Mouse (Mus musculus): ENCODE results near the gene Cinp. TPM values are rescaled to one million over a fixed set of nuclear protein-coding genes. Genes with fewer than 3 reads are reported as not detected.

Cinp gene
- polyA plus RNA-seq, 2 experiments, result 42.9 to 68.2 TPM

DNA sequence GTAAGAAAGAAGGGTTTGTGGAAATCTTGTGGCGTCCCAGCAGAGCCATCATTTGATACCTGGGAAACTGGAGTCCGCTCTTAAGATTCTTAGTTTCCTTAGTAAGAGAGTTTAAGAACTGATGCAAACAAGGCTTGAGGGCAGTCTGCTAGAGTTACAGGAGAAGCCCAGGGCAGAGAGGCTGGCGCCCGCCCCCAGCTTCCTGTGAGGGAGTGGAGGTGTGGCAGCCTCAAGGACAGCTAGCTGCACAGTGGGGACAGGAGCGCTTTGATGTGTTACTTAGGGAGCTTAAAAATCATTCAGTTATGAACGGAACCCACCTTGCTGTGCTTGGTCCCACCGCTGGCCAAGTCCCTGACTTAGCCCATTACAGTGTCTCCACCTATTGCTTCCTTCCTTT, 31.7 kb downstream of the Cinp start:
- WGBS (ENCODE audit: insufficient replicate concordance), result 44% methylated on average over 7 of the region's 7 CpGs

DNA sequence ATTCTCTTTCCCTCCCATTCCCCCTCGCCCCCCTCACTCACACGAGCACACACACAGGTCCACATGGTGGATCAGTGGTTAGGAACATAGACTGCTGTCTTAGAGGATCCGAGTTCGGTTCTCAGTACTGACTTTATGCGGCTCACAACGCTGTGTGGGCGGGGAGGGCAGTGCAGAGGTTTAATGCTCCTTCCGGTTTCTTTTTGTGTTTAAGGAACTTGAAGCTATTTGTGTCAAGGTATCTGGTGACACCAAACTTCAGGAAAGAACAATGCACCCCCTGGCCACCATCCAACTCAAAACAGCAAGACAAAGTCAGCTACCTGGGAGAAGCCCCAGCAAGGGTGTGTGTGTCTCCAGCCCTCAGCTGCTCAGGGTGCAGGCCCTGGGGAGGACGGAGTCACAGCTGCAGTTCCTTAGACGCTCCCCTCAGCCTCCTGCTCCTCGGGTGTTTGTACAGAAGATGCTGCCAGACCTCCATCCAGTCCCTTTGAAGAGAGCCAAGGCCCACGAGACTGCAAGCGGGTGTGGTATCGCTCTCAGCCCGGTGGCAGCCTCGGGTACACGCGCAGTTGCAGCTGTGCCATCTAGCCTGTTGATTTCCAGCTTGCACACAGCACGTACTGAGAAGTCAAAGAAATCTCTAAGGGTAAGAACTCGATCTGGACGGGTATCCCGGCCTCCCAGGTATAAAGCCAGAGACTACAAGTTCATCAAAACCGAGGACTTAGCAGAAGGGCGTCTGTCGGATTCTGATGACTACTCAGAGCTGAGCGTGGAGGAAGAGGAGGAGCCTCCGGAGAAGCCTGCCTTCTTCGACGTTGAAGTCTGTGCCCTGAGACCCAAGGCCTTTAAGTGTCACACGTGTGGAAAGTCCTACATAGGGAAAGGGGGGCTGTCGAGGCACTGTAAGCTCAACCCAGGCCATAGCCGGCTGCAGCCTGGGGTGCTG, 33.9 kb downstream of the Cinp start:
- no peaks in the 10 kb centered on the region for H3K27me3 ChIP-seq (ENCODE audit: control insufficient read depth, insufficient read depth, low read length)
- H3K4me2 ChIP-seq (ENCODE audit: low read depth), result no peak overlapping the region
- ATAC-seq (ENCODE audit: insufficient read depth) (no peak), DNase-seq (ENCODE audit: low read depth in 3 of 3, low spot score in 3 of 3) (no peak)
- no peak overlapping the region for H3K4me3 ChIP-seq (ENCODE audit: insufficient read depth in 1 of 2, low read depth in 2 of 2, low read length in 2 of 2)
- no peak overlapping the region for H3K27ac ChIP-seq
- TF ChIP-seq CTCF (IDR thresholded peaks at IDR 0.05; ENCODE audit: low read depth), result no peak
- H3K36me3 ChIP-seq (replicated peaks; ENCODE audit: control insufficient read depth, insufficient read depth, low read depth), result no peaks in the 10 kb centered on the region
- no peak overlapping the region for H3K9ac ChIP-seq (replicated peaks)
- no peaks in the 10 kb centered on the region for H3K9me3 ChIP-seq (ENCODE audit: control insufficient read depth, low read length)
- WGBS (ENCODE audit: insufficient replicate concordance), result 71% methylated on average over 32 of the region's 32 CpGs
- peaks cover 14 to 20% of the 10 kb centered on the region in 2 experiments for H3K4me1 ChIP-seq (replicated peaks; ENCODE audit: control insufficient read depth in 2 of 2, insufficient read depth in 2 of 2, low read length in 1 of 2)

More for the DNA sequence above, 31.7 kb downstream of the Cinp start:
- no peak overlapping the region for H3K27ac ChIP-seq
- DNase-seq (ENCODE audit: low read depth in 3 of 3, low spot score in 3 of 3) (no peak), ATAC-seq (ENCODE audit: insufficient read depth) (no peak)
- H3K4me3 ChIP-seq (ENCODE audit: insufficient read depth in 1 of 2, low read depth in 2 of 2, low read length in 2 of 2), result no peak overlapping the region
- H3K27me3 ChIP-seq (ENCODE audit: control insufficient read depth, insufficient read depth, low read length), result no peaks in the 10 kb centered on the region
- no peaks in the 10 kb centered on the region for H3K9me3 ChIP-seq (ENCODE audit: control insufficient read depth, low read length)
- no peak for TF ChIP-seq EP300 (IDR thresholded peaks at IDR 0.05; ENCODE audit: low read depth)
- no peak for TF ChIP-seq CTCF (IDR thresholded peaks at IDR 0.05; ENCODE audit: low read depth)
- H3K36me3 ChIP-seq (replicated peaks; ENCODE audit: control insufficient read depth, insufficient read depth, low read depth), result no peaks in the 10 kb centered on the region
- H3K9ac ChIP-seq (replicated peaks), result no peak overlapping the region
- no peak overlapping the region for H3K4me2 ChIP-seq (ENCODE audit: low read depth)
- H3K4me1 ChIP-seq (replicated peaks; ENCODE audit: control insufficient read depth in 2 of 2, insufficient read depth in 2 of 2, low read length in 1 of 2), result peaks cover 0 to 7% of the 10 kb centered on the region in 2 experiments; a peak in 3 of 4 replicates

DNA sequence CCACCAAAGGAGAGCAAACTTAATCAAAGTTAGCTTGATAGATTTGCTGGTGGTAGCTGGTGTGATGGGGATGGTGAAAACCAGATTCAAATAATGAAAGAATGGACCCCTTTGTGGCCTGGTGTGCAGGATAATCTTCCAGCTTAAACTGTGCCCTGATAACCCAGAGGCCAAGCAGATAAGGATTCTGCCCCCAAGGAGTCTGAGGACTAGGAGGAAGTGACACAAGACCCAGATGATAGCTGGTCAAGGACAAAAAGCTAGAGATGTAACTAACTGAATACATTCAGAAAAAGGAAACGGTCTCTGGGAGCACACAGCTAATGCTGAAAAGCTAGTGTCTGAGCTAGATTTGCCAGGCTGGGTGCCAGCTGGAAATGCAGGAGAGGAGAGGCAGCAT, 37.0 kb downstream of the Cinp start:
- WGBS (ENCODE audit: insufficient replicate concordance), result 22% methylated on average over 1 of the region's 1 CpGs

DNA sequence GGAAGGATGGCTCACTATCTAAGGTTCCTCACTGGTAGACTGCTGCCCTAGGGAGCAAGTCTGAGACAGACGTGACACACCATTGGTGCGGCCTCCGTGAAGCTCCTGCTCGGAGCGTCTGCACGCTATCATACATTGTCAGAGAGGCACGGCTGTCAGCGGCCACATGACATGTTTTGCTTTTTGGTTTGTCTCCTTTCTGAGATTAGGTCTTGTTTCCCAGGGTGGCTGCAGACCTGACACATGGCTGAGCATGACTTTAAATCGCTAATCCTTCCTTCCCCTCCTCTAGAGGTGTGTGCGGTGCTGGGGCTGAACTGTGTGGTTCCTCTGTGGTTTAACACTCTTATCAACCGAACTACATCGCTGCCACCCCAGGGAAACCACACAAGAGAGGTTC, 37.5 kb downstream of the Cinp start:
- peaks cover 14 to 25% of the 10 kb centered on the region in 2 experiments for H3K4me1 ChIP-seq (replicated peaks; ENCODE audit: control insufficient read depth in 2 of 2, insufficient read depth in 2 of 2, low read length in 1 of 2)
- H3K9ac ChIP-seq (replicated peaks), result peak overlapping the region; percentile 83
- ATAC-seq (ENCODE audit: insufficient read depth), result peak; percentile 65
- no peaks in the 10 kb centered on the region for H3K27me3 ChIP-seq (ENCODE audit: control insufficient read depth, insufficient read depth, low read length)
- TF ChIP-seq CTCF (IDR thresholded peaks at IDR 0.05; ENCODE audit: low read depth) (no peak), EP300 (IDR thresholded peaks at IDR 0.05; ENCODE audit: low read depth) (no peak)
- H3K36me3 ChIP-seq (replicated peaks; ENCODE audit: control insufficient read depth, insufficient read depth, low read depth), result no peaks in the 10 kb centered on the region
- peak overlapping the region; percentile 81 to 89 for H3K4me3 ChIP-seq (ENCODE audit: insufficient read depth in 1 of 2, low read depth in 2 of 2, low read length in 2 of 2)
- peak overlapping the region; percentile 65 for H3K4me2 ChIP-seq (ENCODE audit: low read depth)
- no peaks in the 10 kb centered on the region for H3K9me3 ChIP-seq (ENCODE audit: control insufficient read depth, low read length)
- H3K27ac ChIP-seq, result peak overlapping the region; percentile 3
- DNase-seq (ENCODE audit: low read depth in 3 of 3, low spot score in 3 of 3), result peak in 1 of 3 experiments; percentile 38
- WGBS (ENCODE audit: insufficient replicate concordance), result 5% methylated on average over 12 of the region's 12 CpGs

More for the DNA sequence above, 37.0 kb downstream of the Cinp start:
- no peak overlapping the region for H3K9ac ChIP-seq (replicated peaks)
- TF ChIP-seq EP300 (IDR thresholded peaks at IDR 0.05; ENCODE audit: low read depth) (no peak), CTCF (IDR thresholded peaks at IDR 0.05; ENCODE audit: low read depth) (no peak)
- H3K9me3 ChIP-seq (ENCODE audit: control insufficient read depth, low read length), result no peaks in the 10 kb centered on the region
- ATAC-seq (ENCODE audit: insufficient read depth), result no peak
- H3K27me3 ChIP-seq (ENCODE audit: control insufficient read depth, insufficient read depth, low read length), result no peaks in the 10 kb centered on the region
- peak overlapping the region; percentile 65 for H3K4me2 ChIP-seq (ENCODE audit: low read depth)
- H3K27ac ChIP-seq, result no peak overlapping the region
- H3K4me3 ChIP-seq (ENCODE audit: insufficient read depth in 1 of 2, low read depth in 2 of 2, low read length in 2 of 2), result no peak overlapping the region; a peak in 1 of 4 replicates
- peaks cover 14 to 25% of the 10 kb centered on the region in 2 experiments for H3K4me1 ChIP-seq (replicated peaks; ENCODE audit: control insufficient read depth in 2 of 2, insufficient read depth in 2 of 2, low read length in 1 of 2)
- no peaks in the 10 kb centered on the region for H3K36me3 ChIP-seq (replicated peaks; ENCODE audit: control insufficient read depth, insufficient read depth, low read depth)
- no peak for DNase-seq (ENCODE audit: low read depth in 3 of 3, low spot score in 3 of 3)

DNA sequence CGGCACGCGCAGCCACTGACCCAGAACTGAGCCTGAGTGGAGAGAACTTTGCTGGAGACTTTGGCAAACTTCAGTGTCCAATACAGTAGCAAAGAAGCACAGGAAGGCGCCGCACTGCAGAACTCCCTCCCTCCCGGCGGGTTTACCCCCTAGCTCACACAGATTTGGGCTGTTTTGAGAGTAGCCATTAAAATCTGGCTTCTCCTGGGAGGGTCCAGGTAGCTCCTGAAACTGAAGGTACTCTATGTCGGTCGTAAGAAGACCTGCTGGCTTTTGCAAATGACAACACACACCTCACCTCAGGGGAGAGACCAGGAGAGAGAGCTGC, 38.1 kb downstream of the Cinp start:
- Histone ChIP-seq H3K27me3 (ENCODE audit: control insufficient read depth, insufficient read depth, low read length) (no peaks in the 10 kb centered on the region), H3K9ac (replicated peaks) (peak overlapping the region; percentile 83), H3K9me3 (ENCODE audit: control insufficient read depth, low read length) (no peaks in the 10 kb centered on the region), H3K4me3 (ENCODE audit: insufficient read depth in 1 of 2, low read depth in 2 of 2, low read length in 2 of 2) (peak overlapping the region; percentile 81 to 89), H3K27ac (peak overlapping the region; percentile 3), H3K36me3 (replicated peaks; ENCODE audit: control insufficient read depth, insufficient read depth, low read depth) (no peaks in the 10 kb centered on the region), H3K4me1 (replicated peaks; ENCODE audit: control insufficient read depth in 2 of 2, insufficient read depth in 2 of 2, low read length in 1 of 2) (peaks cover 19 to 27% of the 10 kb centered on the region in 2 experiments), H3K4me2 (ENCODE audit: low read depth) (peak overlapping the region; percentile 65)
- DNase-seq (ENCODE audit: low read depth in 3 of 3, low spot score in 3 of 3) (no peak), ATAC-seq (ENCODE audit: insufficient read depth) (peak; percentile 16)
- WGBS (ENCODE audit: insufficient replicate concordance), result 7% methylated on average over 9 of the region's 9 CpGs
- TF ChIP-seq EP300 (IDR thresholded peaks at IDR 0.05; ENCODE audit: low read depth), result no peak
- no peak for TF ChIP-seq CTCF (IDR thresholded peaks at IDR 0.05; ENCODE audit: low read depth)
